In the genomic region with DNA sequence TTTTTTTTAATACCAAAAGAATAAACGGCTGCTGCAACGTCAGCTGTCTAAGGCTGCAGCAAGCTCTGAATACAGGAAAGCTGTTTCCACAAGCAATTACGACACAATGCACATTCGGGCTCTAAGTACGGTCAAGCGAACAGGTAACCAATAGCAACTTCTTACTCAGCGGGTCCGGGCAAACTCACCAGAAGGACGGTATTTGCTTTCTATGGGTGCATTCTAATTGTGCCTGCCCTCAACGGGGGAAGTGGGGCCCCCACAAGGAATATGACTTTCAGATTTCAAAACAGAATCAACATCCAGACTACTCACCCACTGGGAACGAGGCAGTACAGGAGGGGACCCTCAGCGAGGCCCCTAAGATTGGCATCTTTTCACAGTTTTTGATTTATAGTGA, we compare ENCODE assay signal across 12 mouse cellular contexts.
A peak's percentile ranks its signal among the peaks of the same experiment; 100 is the strongest.
DNase-seq lines count a peak whose midpoint lies in the region; ATAC-seq and TF ChIP-seq lines count a peak whose summit lies in the region.
"Had no signal": no experiment of that assay in that cellular context is flagged by ENCODE, and none has a peak within 500 bp of the region (broad histone marks: within the 10 kb centered on the region; RNA-seq: fewer than 3 reads in every experiment).

No protein-coding gene starts in this region.

- peak overlapping the region; percentile 37 for H3K4me3 ChIP-seq in left cerebral cortex, adult 2 months
- no peak overlapping the region; the same call in 1 of the 2 replicates for H3K4me3 ChIP-seq in forebrain, embryonic 12.5 days (replicated peaks)
- no peak overlapping the region for H3K4me3 ChIP-seq in intestine, postnatal 0 days (ENCODE audit: low read depth, low read length)
- H3K4me3 ChIP-seq in neural tube, embryonic 13.5 days: no peak overlapping the region
- H3K4me3 ChIP-seq: embryonic facial prominence, embryonic 13.5 days had no signal

- WGBS in forebrain, embryonic 12.5 days: 45% methylated on average over 12 of the region's 12 CpGs
- 50% methylated on average over 12 of the region's 12 CpGs for whole genome bisulfite sequencing in intestine, postnatal 0 days
- 59% methylated on average over 12 of the region's 12 CpGs for WGBS in neural tube, embryonic 13.5 days

- H3K4me2 ChIP-seq in forebrain, embryonic 12.5 days: peak overlapping the region; percentile 34
- H3K4me2 ChIP-seq in intestine, postnatal 0 days (replicated peaks; ENCODE audit: low read depth): peak overlapping the region; percentile 21
- peak overlapping the region; percentile 35 for H3K4me2 ChIP-seq in neural tube, embryonic 13.5 days
- H3K4me2 ChIP-seq: embryonic facial prominence, embryonic 13.5 days had no signal

- peaks cover 12% of the 10 kb centered on the region for H3K4me1 ChIP-seq in forebrain, embryonic 12.5 days
- H3K4me1 ChIP-seq in intestine, postnatal 0 days (replicated peaks; ENCODE audit: control insufficient read depth, insufficient read depth, low read length): no peaks in the 10 kb centered on the region
- 0 out of 2 replicates have a peak, but pooled peaks cover 2% of the 10 kb centered on the region for H3K4me1 ChIP-seq in neural tube, embryonic 13.5 days (replicated peaks)
- H3K4me1 ChIP-seq: embryonic facial prominence, embryonic 13.5 days had no signal

- intact Hi-C loops in left cerebral cortex, adult 2 months (cut with DNase I): loop anchor here (10.0 kb wide), 1 partner anchor 509 kb away; the partner anchor contains the start of gene Samd5
- intact Hi-C loops in left cerebral cortex, postnatal 10 days (cut with DNase I): no loop called here
- intact Hi-C loops in heart, postnatal 25 days (cut with DNase I): no loop called here

- H3K27me3 ChIP-seq in forebrain, embryonic 12.5 days: no peaks in the 10 kb centered on the region
- no peaks in the 10 kb centered on the region for H3K27me3 ChIP-seq in intestine, postnatal 0 days (replicated peaks; ENCODE audit: control insufficient read depth, insufficient read depth, low read length)
- no peaks in the 10 kb centered on the region for H3K27me3 ChIP-seq in neural tube, embryonic 13.5 days
- H3K27me3 ChIP-seq: embryonic facial prominence, embryonic 13.5 days had no signal

- H3K27ac ChIP-seq in left cerebral cortex, adult 2 months: peak overlapping the region; percentile 28; the same call in 1 of the 2 replicates
- H3K27ac ChIP-seq in forebrain, embryonic 12.5 days: peak overlapping the region; percentile 46; the same call in 1 of the 2 replicates
- no peak overlapping the region for H3K27ac ChIP-seq in intestine, postnatal 0 days (ENCODE audit: low read depth, low read length)
- H3K27ac ChIP-seq in neural tube, embryonic 13.5 days (replicated peaks): 0 out of 2 replicates have a peak overlapping the region, but pooled peaks have one; percentile 42
- H3K27ac ChIP-seq: embryonic facial prominence, embryonic 13.5 days had no signal

- peak in 1 of 2 experiments; percentile 11 for DNase-seq in left cerebral cortex, adult 2 months (ENCODE audit: extremely low spot score in 1 of 2, low spot score in 2 of 2)
- DNase-seq in left cerebral cortex, postnatal 10 days (ENCODE audit: extremely low spot score in 1 of 2, low spot score in 2 of 2): no peak
- no peak for DNase-seq in embryo, embryonic 9.5 days (ENCODE audit: extremely low spot score)
- DNase-seq in thymus, postnatal 14 days: no peak
- no peak for DNase-seq in heart, postnatal 25 days (ENCODE audit: low spot score)
- DNase-seq: gastrocnemius, postnatal 14 days; heart, postnatal 14 days; liver, postnatal 0 days had no signal

- no peaks in the 10 kb centered on the region for H3K36me3 ChIP-seq in forebrain, embryonic 12.5 days (replicated peaks)
- H3K36me3 ChIP-seq in intestine, postnatal 0 days (ENCODE audit: control insufficient read depth, insufficient read depth): no peaks in the 10 kb centered on the region
- H3K36me3 ChIP-seq in neural tube, embryonic 13.5 days: no peaks in the 10 kb centered on the region
- H3K36me3 ChIP-seq: embryonic facial prominence, embryonic 13.5 days had no signal

- no peak for TF ChIP-seq CTCF in left cerebral cortex, adult 2 months (IDR thresholded peaks at IDR 0.05)
- TF ChIP-seq CTCF in intestine, postnatal 0 days (IDR thresholded peaks at IDR 0.05; ENCODE audit: low read depth): no peak

- peaks cover 9% of the 10 kb centered on the region; the same call in 1 of the 2 replicates for H3K9me3 ChIP-seq in forebrain, embryonic 12.5 days
- no peaks in the 10 kb centered on the region for H3K9me3 ChIP-seq in intestine, postnatal 0 days (ENCODE audit: control insufficient read depth)
- no peaks in the 10 kb centered on the region for H3K9me3 ChIP-seq in neural tube, embryonic 13.5 days
- H3K9me3 ChIP-seq: embryonic facial prominence, embryonic 13.5 days had no signal

- peak; percentile 72 for ATAC-seq in forebrain, embryonic 12.5 days (ENCODE audit: low FRiP score)
- ATAC-seq in intestine, postnatal 0 days: no peak
- no peak for ATAC-seq in neural tube, embryonic 13.5 days (ENCODE audit: low read depth)
- ATAC-seq: liver, postnatal 0 days had no signal

- no peak overlapping the region for H3K9ac ChIP-seq in forebrain, embryonic 12.5 days
- H3K9ac ChIP-seq in intestine, postnatal 0 days (ENCODE audit: low read depth, low read length): no peak overlapping the region
- H3K9ac ChIP-seq in neural tube, embryonic 13.5 days: no peak overlapping the region
- H3K9ac ChIP-seq: embryonic facial prominence, embryonic 13.5 days; liver, postnatal 0 days had no signal
